ENCODE assay signal across 8 mouse cellular contexts in genomic region chr13:100730153-100730860, GRCm38 (mm10). TPM values are rescaled to one million over a fixed set of nuclear protein-coding genes. Genes with fewer than 3 reads are reported as not detected.
DNase-seq lines count a peak whose midpoint lies in the region; ATAC-seq and TF ChIP-seq lines count a peak whose summit lies in the region.

No protein-coding gene starts in this region.

- peak; percentile 90 for ATAC-seq in hindbrain, embryonic 16.5 days
- ATAC-seq in stomach, postnatal 0 days (ENCODE audit: low FRiP score, low TSS enrichment): no peak

- no peaks in the 10 kb centered on the region for H3K27me3 ChIP-seq in MEL (ENCODE audit: control insufficient read depth in 1 of 2, insufficient read depth in 2 of 2, low read length in 2 of 2)
- H3K27me3 ChIP-seq in hindbrain, embryonic 16.5 days (replicated peaks; ENCODE audit: control insufficient read depth, insufficient read depth, low read length): no peaks in the 10 kb centered on the region
- H3K27me3 ChIP-seq in stomach, postnatal 0 days (ENCODE audit: control insufficient read depth, insufficient read depth, low read length): no peaks in the 10 kb centered on the region

- H3K79me2 ChIP-seq in MEL (ENCODE audit: control insufficient read depth, insufficient read depth, low read length, poor library complexity): peaks cover 34% of the 10 kb centered on the region

- peaks cover 2 to 34% of the 10 kb centered on the region in 2 experiments; a peak in 3 of 4 replicates for H3K36me3 ChIP-seq in MEL (ENCODE audit: control insufficient read depth in 1 of 2, insufficient read depth in 2 of 2, low read length in 2 of 2)
- 0 out of 2 replicates have a peak, but pooled peaks cover 2% of the 10 kb centered on the region for H3K36me3 ChIP-seq in hindbrain, embryonic 16.5 days (ENCODE audit: control insufficient read depth, insufficient read depth, low read length)
- H3K36me3 ChIP-seq in stomach, postnatal 0 days (ENCODE audit: control insufficient read depth, insufficient read depth, low read length): peaks cover 6% of the 10 kb centered on the region; the same call in 1 of the 2 replicates

- peak in 1 of 2 experiments; percentile 56; a peak in 1 of 4 replicates for TF ChIP-seq POLR2A in MEL (IDR thresholded peaks at IDR 0.05; ENCODE audit: control insufficient read depth in 1 of 2, insufficient read depth in 1 of 2, low read depth in 1 of 2, low read length in 2 of 2, poor library complexity in 1 of 2)
- TF ChIP-seq POLR2A in embryonic fibroblast, embryonic 13.5 days (IDR thresholded peaks at IDR 0.05; ENCODE audit: low read depth, low read length): peak; percentile 81; the same call in 1 of the 2 replicates

- peaks cover 6 to 12% of the 10 kb centered on the region in 2 experiments for H3K4me1 ChIP-seq in MEL (ENCODE audit: control insufficient read depth in 1 of 2, insufficient read depth in 2 of 2, low read length in 2 of 2)
- peaks cover 9% of the 10 kb centered on the region for H3K4me1 ChIP-seq in embryonic fibroblast, embryonic 13.5 days (ENCODE audit: control insufficient read depth, insufficient read depth, low read length)
- peaks cover 11% of the 10 kb centered on the region for H3K4me1 ChIP-seq in hindbrain, embryonic 16.5 days (ENCODE audit: control insufficient read depth, insufficient read depth, low read depth, low read length)
- H3K4me1 ChIP-seq in stomach, postnatal 0 days (replicated peaks; ENCODE audit: control insufficient read depth, insufficient read depth): 0 out of 2 replicates have a peak, but pooled peaks cover 3% of the 10 kb centered on the region

- 1% methylated on average over 30 of the region's 30 CpGs for WGBS in hindbrain, embryonic 16.5 days
- under 1% methylated on average over 30 of the region's 30 CpGs for WGBS in stomach, postnatal 0 days

- TF ChIP-seq EP300 in MEL (IDR thresholded peaks at IDR 0.05; ENCODE audit: low read depth in 1 of 2, low read length in 2 of 2): no peak
- no peak for TF ChIP-seq EP300 in stomach, postnatal 0 days (optimal IDR thresholded peaks at IDR 0.05)

- no peaks in the 10 kb centered on the region for H3K9me3 ChIP-seq in MEL (replicated peaks; ENCODE audit: insufficient read depth, low read length)
- no peaks in the 10 kb centered on the region for H3K9me3 ChIP-seq in hindbrain, embryonic 16.5 days (ENCODE audit: control insufficient read depth, low read length)
- no peaks in the 10 kb centered on the region for H3K9me3 ChIP-seq in stomach, postnatal 0 days (ENCODE audit: control insufficient read depth, low read length)

- H3K4me2 ChIP-seq in hindbrain, embryonic 16.5 days (ENCODE audit: low read length): peak overlapping the region; percentile 66
- H3K4me2 ChIP-seq in stomach, postnatal 0 days (replicated peaks; ENCODE audit: low read depth): peak overlapping the region; percentile 90

- TF ChIP-seq RAD21 in MEL (IDR thresholded peaks at IDR 0.05; ENCODE audit: low read depth, low read length): no peak

- peak overlapping the region; percentile 77 for H3K9ac ChIP-seq in MEL (ENCODE audit: control insufficient read depth, low read depth, low read length, poor library complexity, severe bottlenecking)
- H3K9ac ChIP-seq in hindbrain, embryonic 16.5 days (ENCODE audit: low read depth, low read length): peak overlapping the region; percentile 81
- peak overlapping the region; percentile 92 for H3K9ac ChIP-seq in stomach, postnatal 0 days (ENCODE audit: low read length)

- peak overlapping the region; percentile 63 for H3K27ac ChIP-seq in MEL (ENCODE audit: control insufficient read depth, low read depth, low read length)
- peak overlapping the region; percentile 95 for H3K27ac ChIP-seq in embryonic fibroblast, embryonic 13.5 days (ENCODE audit: insufficient read depth, low read length)
- peak overlapping the region; percentile 85 for H3K27ac ChIP-seq in hindbrain, embryonic 16.5 days (ENCODE audit: low read depth, low read length)
- H3K27ac ChIP-seq in stomach, postnatal 0 days (replicated peaks): peak overlapping the region; percentile 94

- TF ChIP-seq CTCF in MEL (IDR thresholded peaks at IDR 0.05 in 2 of 3, conservative IDR thresholded peaks at IDR 0.05 in 1 of 3; ENCODE audit: control insufficient read depth in 1 of 3, insufficient read depth in 1 of 3, low read depth in 2 of 3, low read length in 3 of 3, poor library complexity in 1 of 3, severe bottlenecking in 1 of 3): no peak
- TF ChIP-seq CTCF in embryonic fibroblast, embryonic 13.5 days (IDR thresholded peaks at IDR 0.05; ENCODE audit: borderline replicate concordance, insufficient read depth, low read length): no peak
- TF ChIP-seq CTCF in stomach, postnatal 0 days (IDR thresholded peaks at IDR 0.05; ENCODE audit: low read depth): no peak

- peak; percentile 14 for DNase-seq in kidney, adult 18-20 months
- DNase-seq in kidney, postnatal 25 days: no peak
- no peak for DNase-seq in MEL (ENCODE audit: low read depth, low spot score)
- peak; percentile 28 for DNase-seq in lung, postnatal 10 days
- peak; percentile 38 for DNase-seq in stomach, postnatal 0 days (ENCODE audit: low spot score)
- DNase-seq in left cerebral cortex, adult 18-20 months (ENCODE audit: low spot score in 2 of 2): no peak

- peak overlapping the region; percentile 69 to 86 for H3K4me3 ChIP-seq in MEL (ENCODE audit: control insufficient read depth in 1 of 2, insufficient read depth in 1 of 2, low read depth in 2 of 2, low read length in 2 of 2)
- peak overlapping the region; percentile 93 for H3K4me3 ChIP-seq in embryonic fibroblast, embryonic 13.5 days (ENCODE audit: insufficient read depth, low read length)
- peak overlapping the region; percentile 61 for H3K4me3 ChIP-seq in hindbrain, embryonic 16.5 days (ENCODE audit: low read length)
- H3K4me3 ChIP-seq in stomach, postnatal 0 days (ENCODE audit: low read depth, low read length): peak overlapping the region; percentile 86

TF ChIP-seq in MEL, 35 proteins besides CTCF, POLR2A, EP300 and RAD21:
- TF ChIP-seq GABPA (IDR thresholded peaks at IDR 0.05; ENCODE audit: low read depth, low read length): no peak
- TF ChIP-seq MAFK (IDR thresholded peaks at IDR 0.05; ENCODE audit: borderline replicate concordance, low read depth, low read length): no peak
- no peak for TF ChIP-seq POLR2AphosphoS2 (IDR thresholded peaks at IDR 0.05; ENCODE audit: low read length)
- no peak for TF ChIP-seq SMC3 (IDR thresholded peaks at IDR 0.05; ENCODE audit: low read depth, low read length)
- TF ChIP-seq TBP (IDR thresholded peaks at IDR 0.05; ENCODE audit: low read depth, low read length): no peak
- TF ChIP-seq CHD2 (IDR thresholded peaks at IDR 0.05; ENCODE audit: low read length): no peak
- TF ChIP-seq JUND (IDR thresholded peaks at IDR 0.05; ENCODE audit: low read depth, low read length): no peak
- no peak for TF ChIP-seq KAT2A (conservative IDR thresholded peaks at IDR 0.05; ENCODE audit: low read depth, low read length)
- no peak for TF ChIP-seq RCOR1 (IDR thresholded peaks at IDR 0.05; ENCODE audit: low read depth, low read length)
- no peak for TF ChIP-seq MYB (IDR thresholded peaks at IDR 0.05; ENCODE audit: low read depth, low read length)
- TF ChIP-seq NRF1 (IDR thresholded peaks at IDR 0.05; ENCODE audit: insufficient read depth, low read depth, low read length, poor library complexity, severe bottlenecking): no peak
- TF ChIP-seq MXI1 (IDR thresholded peaks at IDR 0.05; ENCODE audit: low read depth, low read length): no peak; the same call in 1 of the 2 replicates
TF ChIP-seq in MEL: peak in this region for 0.

RNA-seq across cellular contexts. Expression of gene Cdk7, which starts 0.4 kb away (rescaled TPM):
- total RNA-seq in MEL (2012; rRNA removed): 63.0 and 67.7 TPM in 2 replicates
- 10 to 100 TPM in 1 of 2 experiments, not detected in 1; 87.1 TPM for polyA plus RNA-seq in MEL (2012; ENCODE audit: insufficient read depth in 1 of 2, insufficient read length in 2 of 2, low read depth in 1 of 2, low replicate concordance in 2 of 2, missing spikeins in 1 of 2)
- polyA plus RNA-seq in embryonic fibroblast, embryonic 13.5 days (2011; ENCODE audit: insufficient read length, low read depth, missing spikeins): 81.4 and 82.4 TPM in 2 replicates
- polyA plus RNA-seq in hindbrain, embryonic 16.5 days (2015; fragmentation: Nextera tagmentation; extraction: Ambion mirVana): 35.8 and 40.0 TPM in 2 replicates
- 50.9 and 52.8 TPM in 2 replicates for polyA plus RNA-seq in stomach, postnatal 0 days (2015; fragmentation: Nextera tagmentation; extraction: Ambion mirVana)
- 10 to 100 TPM; 35.3 to 40.0 TPM for total RNA-seq in left cerebral cortex, adult 18-20 months (2021)

RNA-seq across cellular contexts. Expression of gene Mrps36, which starts 14.2 kb away (rescaled TPM):
- 60.4 and 73.1 TPM in 2 replicates for total RNA-seq in MEL (2012; rRNA removed)
- 10 to 100 TPM in 1 of 2 experiments, not detected in 1; 91.1 TPM for polyA plus RNA-seq in MEL (2012; ENCODE audit: insufficient read depth in 1 of 2, insufficient read length in 2 of 2, low read depth in 1 of 2, low replicate concordance in 2 of 2, missing spikeins in 1 of 2)
- polyA plus RNA-seq in embryonic fibroblast, embryonic 13.5 days (2011; ENCODE audit: insufficient read length, low read depth, missing spikeins): 62.8 and 64.2 TPM in 2 replicates
- 143 and 161 TPM in 2 replicates for polyA plus RNA-seq in hindbrain, embryonic 16.5 days (2015; fragmentation: Nextera tagmentation; extraction: Ambion mirVana)
- 147 and 162 TPM in 2 replicates for polyA plus RNA-seq in stomach, postnatal 0 days (2015; fragmentation: Nextera tagmentation; extraction: Ambion mirVana)
- 10 to 100 TPM; 54.9 to 60.3 TPM for total RNA-seq in left cerebral cortex, adult 18-20 months (2021)

RNA-seq across cellular contexts. Expression of gene Cenph, which starts 45.4 kb away (rescaled TPM):
- total RNA-seq in MEL (2012; rRNA removed): 32.2 and 33.3 TPM in 2 replicates
- 10 to 100 TPM in 1 of 2 experiments, not detected in 1; 48.8 TPM for polyA plus RNA-seq in MEL (2012; ENCODE audit: insufficient read depth in 1 of 2, insufficient read length in 2 of 2, low read depth in 1 of 2, low replicate concordance in 2 of 2, missing spikeins in 1 of 2)
- polyA plus RNA-seq in embryonic fibroblast, embryonic 13.5 days (2011; ENCODE audit: insufficient read length, low read depth, missing spikeins): 17.4 and 20.9 TPM in 2 replicates
- 6.5 and 7.6 TPM in 2 replicates for polyA plus RNA-seq in hindbrain, embryonic 16.5 days (2015; fragmentation: Nextera tagmentation; extraction: Ambion mirVana)
- 10.3 and 11.5 TPM in 2 replicates for polyA plus RNA-seq in stomach, postnatal 0 days (2015; fragmentation: Nextera tagmentation; extraction: Ambion mirVana)
- under 1 TPM; 0.28 to 0.67 TPM for total RNA-seq in left cerebral cortex, adult 18-20 months (2021)

RNA-seq across cellular contexts. Expression of gene Ccnb1, which starts 56.1 kb away (rescaled TPM):
- 139 and 185 TPM in 2 replicates for total RNA-seq in MEL (2012; rRNA removed)
- polyA plus RNA-seq in MEL (2012; ENCODE audit: insufficient read depth in 1 of 2, insufficient read length in 2 of 2, low read depth in 1 of 2, low replicate concordance in 2 of 2, missing spikeins in 1 of 2): 100 to 1,000 TPM; 229 to 682 TPM
- polyA plus RNA-seq in embryonic fibroblast, embryonic 13.5 days (2011; ENCODE audit: insufficient read length, low read depth, missing spikeins): 84.2 and 103 TPM in 2 replicates
- polyA plus RNA-seq in hindbrain, embryonic 16.5 days (2015; fragmentation: Nextera tagmentation; extraction: Ambion mirVana): 42.4 and 52.9 TPM in 2 replicates
- 34.5 and 47.0 TPM in 2 replicates for polyA plus RNA-seq in stomach, postnatal 0 days (2015; fragmentation: Nextera tagmentation; extraction: Ambion mirVana)
- total RNA-seq in left cerebral cortex, adult 18-20 months (2021): under 1 TPM; 0.47 to 0.67 TPM

Comparison
In these comparisons a context has a peak if more than half of its experiments do, and no peak if none do; other contexts are left out.
1. DNase-seq: peak in kidney, adult 18-20 months (single experiment), lung, postnatal 10 days (single experiment) and stomach, postnatal 0 days (single experiment); none in kidney, postnatal 25 days (0 of 2), MEL (single experiment) and left cerebral cortex, adult 18-20 months (0 of 2).
2. Peak in every context shown above with its lines, with median percentiles within 50 percentile points of each other: H3K27ac ChIP-seq, H3K4me3 ChIP-seq and H3K9ac ChIP-seq.